Mouse (Mus musculus) cerebellum, adult 2 months (tissue): Measurements from ENCODE around the gene Kcnk7.

ENCODE experiments used
- CTCF ChIP-seq: fragments of 200-500 bp; IDR thresholded peaks from 2 replicates; pipeline ENCODE4 v1.5.1; 2011; ENCODE audit warnings: low read depth, mild to moderate bottlenecking, control low read depth, low read length, moderate library complexity, borderline replicate concordance; ENCODE audit not compliant: insufficient read depth
- POLR2A ChIP-seq: fragments of 200-500 bp; IDR thresholded peaks from 2 replicates; pipeline ENCODE4 v1.6.1; 2011; ENCODE audit warnings: low read length, control low read depth, borderline replicate concordance; ENCODE audit not compliant: insufficient read depth

GRCm38 (mm10) chr19:5710068-5710467 is 5.9 kb downstream of the Kcnk7 start:
- TF ChIP-seq CTCF (no peak), POLR2A (no peak)
